Mouse (Mus musculus) myocyte (in vitro differentiated cells): ENCODE results near the gene Heg1.

Source experiments
- CEBPB ChIP-seq: IDR thresholded peaks from 2 replicates; pipeline ENCODE4 v1.6.1; 2011; ENCODE audit warnings: mild to moderate bottlenecking, moderate library complexity; ENCODE audit not compliant: poor library complexity, insufficient read depth, severe bottlenecking
- E2F4 ChIP-seq: IDR thresholded peaks from one replicate; pipeline ENCODE4 v1.6.1; 2011; ENCODE audit warnings: mild to moderate bottlenecking, control low read depth, moderate library complexity; ENCODE audit not compliant: insufficient read depth
- MAX ChIP-seq: IDR thresholded peaks from one replicate; pipeline ENCODE4 v1.6.1; 2011; ENCODE audit warnings: low read depth, mild to moderate bottlenecking, control low read depth
- MYOD1 ChIP-seq, 3 experiments: IDR thresholded peaks; one replicate each; pipeline ENCODE4 v1.6.1; 2011; ENCODE audit warnings: control low read depth in 2 of 3, low read depth in 2 of 3, mild to moderate bottlenecking in 2 of 3, moderate library complexity in 1 of 3; ENCODE audit not compliant: insufficient read length in 2 of 3, control insufficient read depth in 1 of 3
- MYOG ChIP-seq, 3 experiments: IDR thresholded peaks; one replicate each; pipeline ENCODE4 v1.6.1; 2011; ENCODE audit warnings: control low read depth in 2 of 3, low read depth in 2 of 3, mild to moderate bottlenecking in 2 of 3; ENCODE audit not compliant: insufficient read length in 2 of 3, control insufficient read depth in 1 of 3, insufficient read depth in 1 of 3
- POLR2A ChIP-seq: IDR thresholded peaks from one replicate; pipeline ENCODE4 v1.6.1; 2011; ENCODE audit warnings: low read depth, mild to moderate bottlenecking, control low read depth, moderate library complexity; ENCODE audit not compliant: insufficient read length
- POLR2AphosphoS2 ChIP-seq: IDR thresholded peaks from one replicate; pipeline ENCODE4 v1.6.1; 2011; ENCODE audit warnings: low read depth, control low read depth; ENCODE audit not compliant: insufficient read length
- REST ChIP-seq: IDR thresholded peaks from one replicate; pipeline ENCODE4 v1.6.1; 2011; ENCODE audit warnings: mild to moderate bottlenecking, control low read depth, moderate library complexity; ENCODE audit not compliant: insufficient read depth, insufficient read length
- TCF12 ChIP-seq: IDR thresholded peaks from one replicate; pipeline ENCODE4 v1.6.1; 2011; ENCODE audit warnings: mild to moderate bottlenecking, control low read depth; ENCODE audit not compliant: poor library complexity, insufficient read depth, severe bottlenecking
- USF1 ChIP-seq: IDR thresholded peaks from one replicate; pipeline ENCODE4 v1.6.1; 2011; ENCODE audit warnings: low read depth, mild to moderate bottlenecking, control low read depth, moderate library complexity

DNA sequence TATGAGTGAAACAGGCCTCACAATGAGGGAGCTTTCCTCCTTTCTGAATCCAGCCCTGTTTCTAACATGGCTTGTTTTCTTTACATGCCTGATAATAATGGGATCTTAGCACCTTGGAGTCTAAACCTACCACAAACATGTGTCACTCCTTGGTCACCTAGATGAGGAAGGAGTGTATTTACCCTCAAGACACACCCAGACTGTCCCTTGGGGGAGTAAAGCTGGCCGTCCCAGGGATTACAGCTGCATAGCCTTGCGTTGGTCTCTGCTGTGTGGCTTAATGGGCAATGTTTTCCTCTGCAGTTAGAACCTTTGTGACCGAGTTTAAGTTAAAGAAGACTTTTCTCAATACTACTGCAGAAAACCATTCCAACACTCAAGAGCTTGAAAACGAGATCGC, 51.1 kb downstream of the Heg1 start:
- TF ChIP-seq POLR2A (no peak), MYOD1 (IDR thresholded peaks at IDR 0.05; ENCODE audit: control insufficient read depth in 1 of 3, insufficient read length in 2 of 3, low read depth in 2 of 3) (no peak), TCF12 (no peak), USF1 (no peak), CEBPB (no peak), POLR2AphosphoS2 (no peak), MAX (no peak), REST (no peak), E2F4 (no peak), MYOG (IDR thresholded peaks at IDR 0.05; ENCODE audit: control insufficient read depth in 1 of 3, insufficient read depth in 1 of 3, insufficient read length in 2 of 3, low read depth in 2 of 3) (no peak)
